Mouse (Mus musculus): ENCODE data around the gene Smarca4. TPM values are rescaled to one million over a fixed set of nuclear protein-coding genes. Genes with fewer than 3 reads are reported as not detected.

Smarca4 gene
- polyA plus RNA-seq, 1 experiment from 2014 or later, result 23.4 TPM

DNA sequence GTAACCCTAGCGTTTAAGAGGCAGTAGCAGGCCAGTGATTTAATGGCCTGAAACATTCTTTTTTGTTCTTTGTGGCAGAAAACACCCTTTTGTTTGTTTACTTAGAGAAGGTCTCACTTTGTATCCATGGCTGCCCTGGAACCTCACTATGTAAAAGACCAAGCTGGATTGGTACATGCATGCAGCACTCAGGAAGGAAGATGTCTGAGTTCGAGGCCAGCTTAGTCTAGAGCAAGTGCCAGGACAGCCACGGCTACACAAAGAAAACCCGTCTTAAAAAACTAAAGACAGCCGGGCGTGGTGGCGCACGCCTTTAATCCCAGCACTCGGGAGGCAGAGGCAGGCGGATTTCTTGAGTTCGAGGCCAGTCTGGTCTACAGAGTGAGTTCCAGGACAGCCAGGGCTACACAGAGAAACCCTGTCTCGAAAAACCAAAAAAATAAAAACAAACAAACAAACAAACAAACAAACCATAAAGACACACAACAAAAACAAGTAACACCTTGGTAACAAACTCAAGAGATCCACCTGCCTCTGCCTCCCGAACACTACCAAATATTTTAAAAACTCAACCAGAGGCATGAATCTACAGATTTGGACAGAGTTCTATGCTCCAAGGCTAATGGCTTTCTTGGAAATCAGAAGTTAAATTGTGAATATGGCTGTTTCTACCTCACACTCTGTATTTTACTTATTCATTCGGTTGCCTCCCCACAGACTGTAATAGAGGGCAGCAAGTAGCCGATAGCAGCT, 929 bp upstream of the Smarca4 start:
- 55% methylated on average over 15 of the region's 15 CpGs for WGBS (ENCODE audit: insufficient replicate concordance)

DNA sequence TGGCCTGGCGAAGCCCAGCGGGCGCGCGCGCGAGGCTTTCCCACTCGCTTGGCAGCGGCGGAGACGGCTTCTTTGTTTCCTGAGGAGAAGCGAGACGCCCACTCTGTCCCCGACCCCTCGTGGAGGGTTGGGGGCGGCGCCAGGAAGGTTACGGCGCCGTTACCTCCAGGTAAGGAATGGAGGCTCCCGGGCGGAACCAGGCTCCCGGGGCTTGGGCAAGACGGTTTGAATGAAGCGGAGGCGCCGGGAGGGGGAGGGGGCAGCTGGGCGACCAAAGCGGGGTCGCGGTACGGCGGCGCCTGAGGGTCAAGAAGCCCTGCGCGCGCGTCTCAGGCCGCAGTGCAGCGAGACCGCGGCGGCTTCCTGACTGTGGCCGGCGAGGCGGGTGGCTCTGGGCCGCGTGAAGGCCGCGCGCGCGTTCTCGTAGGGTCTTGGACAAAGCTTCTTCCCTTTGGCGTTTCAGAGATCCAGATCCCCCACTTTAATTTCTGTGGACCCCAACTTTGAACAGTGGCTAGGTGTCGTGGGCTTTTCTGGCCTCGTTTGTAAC, 338 bp downstream of the Smarca4 start:
- Histone ChIP-seq H3K4me2 (ENCODE audit: low read depth, low read length) (peak overlapping the region; percentile 82), H3K27me3 (ENCODE audit: control insufficient read depth, insufficient read depth, low read depth, low read length) (no peaks in the 10 kb centered on the region), H3K9me3 (replicated peaks; ENCODE audit: control insufficient read depth, low read length) (no peaks in the 10 kb centered on the region), H3K36me3 (ENCODE audit: control insufficient read depth, insufficient read depth) (no peaks in the 10 kb centered on the region), H3K27ac (ENCODE audit: low read length) (peak overlapping the region; percentile 86), H3K4me1 (ENCODE audit: control insufficient read depth, low read depth, low read length) (peaks cover 21% of the 10 kb centered on the region), H3K9ac (ENCODE audit: low read depth, low read length) (peak overlapping the region; percentile 85), H3K4me3 (ENCODE audit: low read depth, low read length) (peak overlapping the region; percentile 76)
- peak; percentile 67 for ATAC-seq (ENCODE audit: low read depth)
- under 1% methylated on average over 56 of the region's 57 CpGs for WGBS (ENCODE audit: insufficient replicate concordance)

More for the DNA sequence above, 929 bp upstream of the Smarca4 start:
- H3K27ac ChIP-seq (ENCODE audit: low read length), result peak overlapping the region; percentile 90
- H3K4me3 ChIP-seq (ENCODE audit: low read depth, low read length), result peak overlapping the region; percentile 76
- no peaks in the 10 kb centered on the region for H3K27me3 ChIP-seq (ENCODE audit: control insufficient read depth, insufficient read depth, low read depth, low read length)
- H3K4me1 ChIP-seq (ENCODE audit: control insufficient read depth, low read depth, low read length), result peaks cover 21% of the 10 kb centered on the region
- H3K36me3 ChIP-seq (ENCODE audit: control insufficient read depth, insufficient read depth), result no peaks in the 10 kb centered on the region
- H3K4me2 ChIP-seq (ENCODE audit: low read depth, low read length), result peak overlapping the region; percentile 82
- H3K9ac ChIP-seq (ENCODE audit: low read depth, low read length), result peak overlapping the region; percentile 85
- no peaks in the 10 kb centered on the region for H3K9me3 ChIP-seq (replicated peaks; ENCODE audit: control insufficient read depth, low read length)
- ATAC-seq (ENCODE audit: low read depth), result no peak

DNA sequence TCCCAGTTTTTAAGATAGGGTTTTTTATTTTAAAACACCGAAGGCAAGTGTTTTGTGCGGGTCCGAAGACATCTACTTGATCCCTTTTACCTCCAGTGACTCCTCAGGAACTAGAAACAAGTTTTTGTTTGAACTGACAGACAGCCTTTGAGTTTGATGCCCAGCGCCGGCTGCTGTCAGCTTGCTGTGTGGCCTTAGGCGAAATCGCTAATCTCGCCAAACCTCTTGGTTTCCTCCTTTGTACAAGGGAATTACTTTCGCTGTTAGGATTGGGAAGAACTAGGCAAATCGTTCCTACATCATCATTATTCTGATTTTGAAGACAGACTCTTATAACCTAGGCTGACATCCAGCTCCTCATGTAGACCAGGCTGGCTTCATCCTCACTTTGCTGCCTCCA, 1.1 kb downstream of the Smarca4 start:
- Histone ChIP-seq H3K4me1 (ENCODE audit: control insufficient read depth, low read depth, low read length) (peaks cover 21% of the 10 kb centered on the region), H3K4me2 (ENCODE audit: low read depth, low read length) (peak overlapping the region; percentile 82), H3K27me3 (ENCODE audit: control insufficient read depth, insufficient read depth, low read depth, low read length) (no peaks in the 10 kb centered on the region), H3K9me3 (replicated peaks; ENCODE audit: control insufficient read depth, low read length) (no peaks in the 10 kb centered on the region), H3K9ac (ENCODE audit: low read depth, low read length) (peak overlapping the region; percentile 85), H3K36me3 (ENCODE audit: control insufficient read depth, insufficient read depth) (no peaks in the 10 kb centered on the region), H3K27ac (ENCODE audit: low read length) (peak overlapping the region; percentile 86), H3K4me3 (ENCODE audit: low read depth, low read length) (peak overlapping the region; percentile 76)
- WGBS (ENCODE audit: insufficient replicate concordance), result 2% methylated on average over 10 of the region's 10 CpGs
- ATAC-seq (ENCODE audit: low read depth), result no peak

DNA sequence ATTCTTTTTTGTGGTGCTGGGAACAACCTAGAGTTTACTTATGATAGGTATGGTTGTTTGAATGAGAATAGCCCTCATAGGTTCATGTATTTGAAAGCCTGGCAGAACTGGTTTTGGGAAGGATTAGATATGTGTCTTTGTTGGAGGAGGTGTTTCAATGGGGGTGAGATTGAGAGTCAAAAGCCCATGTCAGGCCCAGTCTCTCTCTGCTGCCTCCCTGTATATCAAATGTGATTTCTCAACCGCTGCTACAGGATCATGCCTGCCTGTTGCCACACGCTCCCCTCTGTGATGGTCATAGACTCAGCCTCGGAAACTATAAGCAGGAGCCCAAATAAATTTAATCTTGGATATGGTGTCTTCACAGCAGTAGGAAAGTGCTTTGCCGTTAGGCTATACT, 4.3 kb downstream of the Smarca4 start:
- peaks cover 20% of the 10 kb centered on the region for H3K4me1 ChIP-seq (ENCODE audit: control insufficient read depth, low read depth, low read length)
- H3K9me3 ChIP-seq (replicated peaks; ENCODE audit: control insufficient read depth, low read length), result no peaks in the 10 kb centered on the region
- no peak overlapping the region for H3K27ac ChIP-seq (ENCODE audit: low read length)
- no peak overlapping the region for H3K4me3 ChIP-seq (ENCODE audit: low read depth, low read length)
- H3K36me3 ChIP-seq (ENCODE audit: control insufficient read depth, insufficient read depth), result no peaks in the 10 kb centered on the region
- no peaks in the 10 kb centered on the region for H3K27me3 ChIP-seq (ENCODE audit: control insufficient read depth, insufficient read depth, low read depth, low read length)
- H3K4me2 ChIP-seq (ENCODE audit: low read depth, low read length), result no peak overlapping the region
- 83% methylated on average over 4 of the region's 4 CpGs for WGBS (ENCODE audit: insufficient replicate concordance)
- ATAC-seq (ENCODE audit: low read depth), result no peak
- H3K9ac ChIP-seq (ENCODE audit: low read depth, low read length), result no peak overlapping the region

DNA sequence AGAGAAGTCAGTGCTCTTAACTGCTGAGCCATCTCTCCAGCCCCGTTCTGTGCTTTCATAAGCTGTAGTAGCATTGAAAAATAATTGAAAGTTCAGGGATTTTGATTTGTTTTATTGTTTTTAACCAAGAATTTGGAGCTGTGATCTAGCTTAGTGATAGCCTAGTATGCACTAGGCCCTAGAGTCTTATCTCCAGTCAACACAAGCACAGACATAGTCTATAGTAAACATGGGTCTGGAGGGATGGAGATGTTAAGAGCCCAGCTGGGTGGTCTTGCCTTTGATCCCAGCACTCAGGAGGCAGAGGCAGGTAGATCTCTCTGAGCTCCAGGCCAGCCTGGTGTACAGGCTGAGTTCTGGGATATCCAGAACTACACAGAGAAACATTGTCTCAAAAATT, 6.7 kb downstream of the Smarca4 start:
- H3K9ac ChIP-seq (ENCODE audit: low read depth, low read length), result no peak overlapping the region
- no peaks in the 10 kb centered on the region for H3K9me3 ChIP-seq (replicated peaks; ENCODE audit: control insufficient read depth, low read length)
- 0 out of 2 replicates have a peak, but pooled peaks have one; percentile 49 for ATAC-seq (ENCODE audit: low read depth)
- H3K36me3 ChIP-seq (ENCODE audit: control insufficient read depth, insufficient read depth), result no peaks in the 10 kb centered on the region
- no peak overlapping the region for H3K27ac ChIP-seq (ENCODE audit: low read length)
- H3K4me1 ChIP-seq (ENCODE audit: control insufficient read depth, low read depth, low read length), result peaks cover 13% of the 10 kb centered on the region
- 69% methylated on average over 1 of the region's 1 CpGs for WGBS (ENCODE audit: insufficient replicate concordance)
- no peak overlapping the region for H3K4me2 ChIP-seq (ENCODE audit: low read depth, low read length)
- no peak overlapping the region for H3K4me3 ChIP-seq (ENCODE audit: low read depth, low read length)
- no peaks in the 10 kb centered on the region for H3K27me3 ChIP-seq (ENCODE audit: control insufficient read depth, insufficient read depth, low read depth, low read length)

DNA sequence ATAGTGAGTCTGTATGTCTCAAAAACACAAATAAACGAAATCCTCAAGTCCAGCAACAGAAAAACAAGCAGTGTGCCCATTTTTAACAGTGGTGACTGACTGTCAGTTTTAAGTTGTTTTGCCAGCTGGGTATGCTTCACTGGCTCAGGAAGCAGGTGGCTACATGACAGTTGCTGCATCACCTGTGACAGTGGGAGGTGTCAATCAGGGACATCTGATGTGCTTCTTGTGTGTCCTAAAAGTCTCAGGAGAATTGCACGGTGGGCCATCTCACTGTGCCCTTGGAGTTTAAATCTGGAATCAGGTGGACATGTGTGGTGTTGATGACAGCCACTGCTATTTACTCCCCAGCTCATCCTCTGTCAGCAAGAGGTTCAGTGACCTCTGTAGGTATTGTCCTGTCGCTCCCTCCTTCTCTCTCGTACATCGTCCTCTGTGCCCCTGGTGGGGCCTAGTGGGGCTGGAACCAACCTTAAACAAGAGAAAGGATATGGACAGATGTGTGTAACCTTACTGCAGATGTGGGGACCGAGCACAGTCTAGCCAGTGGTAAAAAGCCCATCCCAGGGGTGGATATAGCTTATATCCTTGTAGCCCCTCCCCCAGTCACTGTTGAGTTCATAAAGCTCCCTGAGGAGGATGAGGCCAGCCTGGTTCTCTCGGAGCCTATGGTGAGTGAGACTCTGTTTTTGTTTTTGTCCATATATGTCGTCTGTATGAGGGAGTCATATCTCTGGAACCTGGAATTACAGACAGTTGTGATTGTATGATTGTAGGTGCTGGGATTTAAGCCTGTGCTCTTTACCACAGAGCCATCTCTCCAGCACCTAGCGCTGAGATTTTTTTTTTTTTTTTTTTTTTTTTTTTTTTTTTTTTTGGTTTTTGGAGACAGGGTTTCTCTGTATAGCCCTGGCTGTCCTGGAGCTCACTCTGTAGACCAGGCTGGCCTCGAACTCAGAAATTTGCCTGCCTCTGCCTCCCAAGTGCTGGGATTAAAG, 9.7 kb downstream of the Smarca4 start:
- H3K4me3 ChIP-seq (ENCODE audit: low read depth, low read length), result no peak overlapping the region
- no peak for ATAC-seq (ENCODE audit: low read depth)
- no peak overlapping the region for H3K27ac ChIP-seq (ENCODE audit: low read length)
- H3K4me1 ChIP-seq (ENCODE audit: control insufficient read depth, low read depth, low read length), result peaks cover 4% of the 10 kb centered on the region
- no peaks in the 10 kb centered on the region for H3K9me3 ChIP-seq (replicated peaks; ENCODE audit: control insufficient read depth, low read length)
- H3K4me2 ChIP-seq (ENCODE audit: low read depth, low read length), result no peak overlapping the region
- H3K9ac ChIP-seq (ENCODE audit: low read depth, low read length), result no peak overlapping the region
- no peaks in the 10 kb centered on the region for H3K36me3 ChIP-seq (ENCODE audit: control insufficient read depth, insufficient read depth)
- no peaks in the 10 kb centered on the region for H3K27me3 ChIP-seq (ENCODE audit: control insufficient read depth, insufficient read depth, low read depth, low read length)
- WGBS (ENCODE audit: insufficient replicate concordance), result 75% methylated on average over 9 of the region's 10 CpGs

DNA sequence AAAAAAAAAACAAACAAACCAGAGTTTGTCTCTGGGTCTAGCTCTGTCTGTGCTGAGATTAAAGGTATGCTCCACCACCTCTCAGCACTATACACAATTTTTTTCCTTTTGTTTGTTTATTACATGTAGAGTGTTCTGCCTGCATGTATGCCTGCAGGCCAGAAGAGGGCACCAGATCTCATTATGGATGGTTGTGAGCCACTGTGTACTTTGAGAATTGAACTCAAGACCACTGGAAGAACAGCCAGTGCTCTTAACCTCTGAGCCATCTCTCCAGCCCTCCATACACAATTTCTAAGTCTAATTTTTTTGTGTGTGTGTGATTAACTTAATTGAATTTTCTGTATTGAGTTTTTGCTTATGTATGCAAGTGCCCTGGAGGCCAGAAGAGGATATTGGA, 10.6 kb downstream of the Smarca4 start:
- no peaks in the 10 kb centered on the region for H3K27me3 ChIP-seq (ENCODE audit: control insufficient read depth, insufficient read depth, low read depth, low read length)
- H3K9me3 ChIP-seq (replicated peaks; ENCODE audit: control insufficient read depth, low read length), result no peaks in the 10 kb centered on the region
- H3K9ac ChIP-seq (ENCODE audit: low read depth, low read length), result no peak overlapping the region
- H3K27ac ChIP-seq (ENCODE audit: low read length), result no peak overlapping the region
- peaks cover 4% of the 10 kb centered on the region for H3K4me1 ChIP-seq (ENCODE audit: control insufficient read depth, low read depth, low read length)
- no peak overlapping the region for H3K4me2 ChIP-seq (ENCODE audit: low read depth, low read length)
- H3K36me3 ChIP-seq (ENCODE audit: control insufficient read depth, insufficient read depth), result no peaks in the 10 kb centered on the region
- no peak for ATAC-seq (ENCODE audit: low read depth)
- no peak overlapping the region for H3K4me3 ChIP-seq (ENCODE audit: low read depth, low read length)

DNA sequence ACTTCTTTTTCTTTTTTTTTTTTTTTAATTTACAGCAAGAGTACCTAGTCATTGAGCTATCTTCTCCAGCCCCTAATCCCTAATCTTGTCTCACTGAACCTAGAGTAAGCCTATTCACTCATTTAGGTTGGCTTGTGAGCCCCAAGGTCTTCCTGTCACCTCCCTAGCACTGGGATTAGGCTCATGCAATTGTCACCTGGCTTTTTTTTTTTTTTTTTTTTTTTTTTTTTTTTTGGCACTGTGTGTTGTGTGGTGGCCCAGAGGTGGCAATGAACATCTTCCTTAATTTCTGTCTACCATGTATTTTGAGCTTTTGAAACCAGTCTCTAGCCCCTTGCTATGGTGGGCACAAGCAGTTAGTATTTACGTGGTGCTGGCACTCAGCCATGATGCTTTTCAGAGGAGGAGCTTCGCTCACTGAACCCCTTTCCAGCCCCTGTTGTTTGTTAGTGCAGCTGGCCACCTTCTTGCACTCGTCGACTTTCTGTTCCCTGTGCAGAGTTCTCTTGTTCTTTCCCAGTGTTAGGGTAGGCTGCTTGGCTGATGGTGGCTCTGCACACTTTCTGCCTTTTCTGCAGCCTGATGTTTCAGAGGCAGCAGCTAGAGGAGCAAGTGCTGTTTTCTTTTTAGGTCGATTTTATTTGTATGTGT, 11.3 kb downstream of the Smarca4 start:
- Histone ChIP-seq H3K4me1 (ENCODE audit: control insufficient read depth, low read depth, low read length) (peaks cover 4% of the 10 kb centered on the region), H3K27me3 (ENCODE audit: control insufficient read depth, insufficient read depth, low read depth, low read length) (no peaks in the 10 kb centered on the region), H3K9me3 (replicated peaks; ENCODE audit: control insufficient read depth, low read length) (no peaks in the 10 kb centered on the region), H3K36me3 (ENCODE audit: control insufficient read depth, insufficient read depth) (no peaks in the 10 kb centered on the region), H3K4me2 (ENCODE audit: low read depth, low read length) (no peak overlapping the region), H3K4me3 (ENCODE audit: low read depth, low read length) (no peak overlapping the region), H3K27ac (ENCODE audit: low read length) (no peak overlapping the region), H3K9ac (ENCODE audit: low read depth, low read length) (no peak overlapping the region)
- ATAC-seq (ENCODE audit: low read depth), result no peak
- 72% methylated on average over 5 of the region's 5 CpGs for WGBS (ENCODE audit: insufficient replicate concordance)

All from liver, embryonic 16.5 days (tissue).